Mouse (Mus musculus): ENCODE results near the gene Amn. TPM values are rescaled to one million over a fixed set of nuclear protein-coding genes. Genes with fewer than 3 reads are reported as not detected.

The Amn gene
- total and polyA plus RNA-seq, 2 experiments from 2014 or later, result 0.90 to 7.5 TPM

DNA sequence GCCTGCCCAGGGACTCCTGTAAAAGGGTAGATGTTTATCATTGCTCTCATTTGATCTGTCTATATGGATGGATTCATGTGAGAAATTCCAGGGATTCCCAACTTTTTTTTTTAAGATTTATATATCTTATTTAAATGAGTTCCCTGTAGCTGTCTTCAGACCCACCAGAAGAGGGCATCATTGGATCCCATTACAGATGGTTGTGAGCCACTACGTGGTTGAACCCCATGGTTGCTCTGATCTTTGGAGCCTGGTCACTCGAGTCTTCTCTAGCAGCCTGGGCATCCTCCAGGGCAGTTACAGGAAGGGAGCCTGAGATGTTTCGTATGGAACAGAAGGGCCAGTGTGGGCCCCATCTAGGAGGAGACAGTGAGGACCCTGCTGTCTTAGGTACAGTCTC is 21.8 kb upstream of the Amn start:
- Histone ChIP-seq H3K9ac (replicated peaks; ENCODE audit: low read depth, low read length) (no peak overlapping the region), H3K27ac (ENCODE audit: low read depth) (no peak overlapping the region), H3K4me3 (ENCODE audit: low read depth, low read length) (no peak overlapping the region), H3K4me2 (ENCODE audit: low read depth, low read length) (no peak overlapping the region), H3K4me1 (ENCODE audit: control insufficient read depth, insufficient read depth) (no peaks in the 10 kb centered on the region), H3K27me3 (ENCODE audit: control insufficient read depth, insufficient read depth, low read length) (no peaks in the 10 kb centered on the region), H3K9me3 (replicated peaks; ENCODE audit: control insufficient read depth, low read length) (no peaks in the 10 kb centered on the region), H3K36me3 (replicated peaks; ENCODE audit: control insufficient read depth, insufficient read depth, low read length) (peaks cover 10% of the 10 kb centered on the region; the same call in 1 of the 2 replicates)
- TF ChIP-seq CTCF (IDR thresholded peaks at IDR 0.05; ENCODE audit: low read depth) (no peak), EP300 (IDR thresholded peaks at IDR 0.05; ENCODE audit: low read depth) (no peak)
- DNase-seq (ENCODE audit: low spot score) (no peak), ATAC-seq (ENCODE audit: insufficient read depth, low read depth) (no peak)
- 60% methylated on average over 3 of the region's 3 CpGs for WGBS

DNA sequence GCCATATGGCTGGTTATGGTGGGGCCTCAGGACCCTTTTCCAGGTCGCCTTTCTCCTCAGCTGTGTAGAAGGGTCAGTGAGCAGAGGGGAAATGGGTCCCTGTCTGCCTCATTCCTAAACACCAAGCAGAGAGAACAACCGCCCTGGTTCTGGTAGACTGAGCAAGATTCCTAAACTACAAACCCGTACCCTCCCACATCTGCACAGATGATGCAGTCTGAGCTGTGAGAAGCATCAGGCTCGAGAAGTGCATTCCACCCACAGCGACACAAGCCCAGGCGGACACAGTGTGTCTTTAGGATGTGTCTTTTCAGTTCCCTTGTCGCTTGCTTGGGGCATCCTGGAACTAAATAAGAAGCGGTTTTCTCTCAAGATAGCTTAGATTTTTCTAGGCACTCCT is 20.8 kb upstream of the Amn start:
- Histone ChIP-seq H3K4me2 (ENCODE audit: low read depth, low read length) (no peak overlapping the region), H3K4me3 (ENCODE audit: low read depth, low read length) (no peak overlapping the region), H3K9ac (replicated peaks; ENCODE audit: low read depth, low read length) (no peak overlapping the region), H3K27me3 (ENCODE audit: control insufficient read depth, insufficient read depth, low read length) (no peaks in the 10 kb centered on the region), H3K4me1 (ENCODE audit: control insufficient read depth, insufficient read depth) (no peaks in the 10 kb centered on the region), H3K9me3 (replicated peaks; ENCODE audit: control insufficient read depth, low read length) (no peaks in the 10 kb centered on the region), H3K36me3 (replicated peaks; ENCODE audit: control insufficient read depth, insufficient read depth, low read length) (peaks cover 3% of the 10 kb centered on the region; the same call in 1 of the 2 replicates), H3K27ac (ENCODE audit: low read depth) (no peak overlapping the region)
- ATAC-seq (ENCODE audit: insufficient read depth, low read depth) (no peak), DNase-seq (ENCODE audit: low spot score) (no peak)
- 83% methylated on average over 8 of the region's 8 CpGs for WGBS
- no peak for TF ChIP-seq EP300 (IDR thresholded peaks at IDR 0.05; ENCODE audit: low read depth)
- no peak for TF ChIP-seq CTCF (IDR thresholded peaks at IDR 0.05; ENCODE audit: low read depth)

DNA sequence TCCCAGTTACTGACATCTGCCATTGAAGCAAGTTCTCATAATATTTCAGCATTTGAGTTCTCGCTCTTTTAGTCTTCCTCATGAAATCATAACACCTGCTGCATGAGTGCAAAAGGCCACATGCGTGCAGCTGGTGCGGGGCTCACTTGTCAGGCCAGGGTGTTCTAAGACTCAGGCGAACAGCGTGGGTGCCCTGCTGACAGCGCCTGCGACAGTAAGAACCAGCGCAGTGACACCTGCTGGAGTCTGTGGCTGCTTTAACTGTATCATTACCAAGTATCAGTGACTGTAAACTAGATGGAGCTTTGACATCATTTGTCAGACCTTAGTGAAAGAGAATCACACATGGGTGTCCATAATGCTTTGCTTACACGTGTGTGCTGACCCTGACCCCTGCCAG is 19.7 kb upstream of the Amn start:
- Histone ChIP-seq H3K36me3 (replicated peaks; ENCODE audit: control insufficient read depth, insufficient read depth, low read length) (peaks cover 11% of the 10 kb centered on the region; the same call in 1 of the 2 replicates), H3K9me3 (replicated peaks; ENCODE audit: control insufficient read depth, low read length) (no peaks in the 10 kb centered on the region), H3K9ac (replicated peaks; ENCODE audit: low read depth, low read length) (no peak overlapping the region), H3K4me2 (ENCODE audit: low read depth, low read length) (no peak overlapping the region), H3K4me3 (ENCODE audit: low read depth, low read length) (no peak overlapping the region), H3K4me1 (ENCODE audit: control insufficient read depth, insufficient read depth) (no peaks in the 10 kb centered on the region), H3K27ac (ENCODE audit: low read depth) (no peak overlapping the region), H3K27me3 (ENCODE audit: control insufficient read depth, insufficient read depth, low read length) (no peaks in the 10 kb centered on the region)
- TF ChIP-seq EP300 (IDR thresholded peaks at IDR 0.05; ENCODE audit: low read depth) (no peak), CTCF (IDR thresholded peaks at IDR 0.05; ENCODE audit: low read depth) (peak; percentile 17; the same call in 1 of the 2 replicates)
- 65% methylated on average over 9 of the region's 9 CpGs for WGBS
- no peak for DNase-seq (ENCODE audit: low spot score)
- ATAC-seq (ENCODE audit: insufficient read depth, low read depth), result no peak

DNA sequence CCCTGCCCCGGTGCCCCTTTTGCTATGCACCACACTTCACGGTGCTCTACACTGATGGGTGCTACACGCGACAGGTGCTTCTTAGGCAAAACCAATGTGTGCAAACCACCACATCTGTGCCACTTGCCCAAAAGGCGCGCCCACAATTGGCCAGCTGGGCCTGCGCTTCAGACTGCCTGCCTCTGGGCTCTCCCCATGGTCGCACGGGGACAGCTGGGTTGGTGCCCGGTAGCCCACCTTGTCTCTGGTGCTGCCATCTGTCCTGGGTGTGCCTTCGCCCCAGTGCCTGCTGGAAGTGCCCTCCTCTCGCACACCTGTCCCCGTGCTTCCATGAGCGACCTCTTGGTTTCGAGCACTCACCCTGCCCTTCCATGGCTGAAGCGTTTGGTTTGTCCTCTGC is 7.2 kb upstream of the Amn start:
- Histone ChIP-seq H3K4me2 (ENCODE audit: low read depth, low read length) (no peak overlapping the region), H3K4me1 (ENCODE audit: control insufficient read depth, insufficient read depth) (no peaks in the 10 kb centered on the region), H3K36me3 (replicated peaks; ENCODE audit: control insufficient read depth, insufficient read depth, low read length) (peaks cover 15% of the 10 kb centered on the region), H3K27ac (ENCODE audit: low read depth) (no peak overlapping the region), H3K9me3 (replicated peaks; ENCODE audit: control insufficient read depth, low read length) (no peaks in the 10 kb centered on the region), H3K9ac (replicated peaks; ENCODE audit: low read depth, low read length) (no peak overlapping the region), H3K27me3 (ENCODE audit: control insufficient read depth, insufficient read depth, low read length) (no peaks in the 10 kb centered on the region), H3K4me3 (ENCODE audit: low read depth, low read length) (no peak overlapping the region)
- WGBS, result 96% methylated on average over 16 of the region's 16 CpGs
- DNase-seq (ENCODE audit: low spot score) (no peak), ATAC-seq (ENCODE audit: insufficient read depth, low read depth) (no peak)
- TF ChIP-seq CTCF (IDR thresholded peaks at IDR 0.05; ENCODE audit: low read depth) (no peak), EP300 (IDR thresholded peaks at IDR 0.05; ENCODE audit: low read depth) (no peak)

DNA sequence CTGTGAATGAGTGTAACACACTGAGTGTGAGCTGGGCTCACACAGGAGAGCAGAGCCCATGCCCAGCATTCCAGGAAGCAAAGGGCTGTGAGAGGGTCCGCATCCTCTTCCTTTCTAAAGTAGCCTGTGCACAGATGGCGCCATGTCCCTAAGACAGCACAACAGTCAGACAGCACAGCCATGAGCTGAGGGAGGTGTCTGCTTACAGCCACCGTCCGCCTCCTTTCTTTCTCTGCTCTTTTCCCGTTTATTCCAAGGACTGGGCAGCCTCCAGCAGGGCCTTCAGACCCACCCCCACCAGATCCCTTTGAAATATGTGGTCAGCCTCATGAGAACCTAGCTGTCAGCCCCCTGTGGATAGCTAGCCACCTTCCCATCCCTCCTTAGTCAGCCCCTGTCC is 5.7 kb upstream of the Amn start:
- DNase-seq (ENCODE audit: low spot score), result no peak
- Histone ChIP-seq H3K4me3 (ENCODE audit: low read depth, low read length) (no peak overlapping the region), H3K9ac (replicated peaks; ENCODE audit: low read depth, low read length) (no peak overlapping the region), H3K36me3 (replicated peaks; ENCODE audit: control insufficient read depth, insufficient read depth, low read length) (peaks cover 15% of the 10 kb centered on the region), H3K9me3 (replicated peaks; ENCODE audit: control insufficient read depth, low read length) (no peaks in the 10 kb centered on the region), H3K4me2 (ENCODE audit: low read depth, low read length) (no peak overlapping the region), H3K4me1 (ENCODE audit: control insufficient read depth, insufficient read depth) (no peaks in the 10 kb centered on the region), H3K27me3 (ENCODE audit: control insufficient read depth, insufficient read depth, low read length) (peaks cover 11% of the 10 kb centered on the region), H3K27ac (ENCODE audit: low read depth) (no peak overlapping the region)
- ATAC-seq (ENCODE audit: insufficient read depth, low read depth), result no peak
- WGBS, result 74% methylated on average over 5 of the region's 5 CpGs
- no peak for TF ChIP-seq CTCF (IDR thresholded peaks at IDR 0.05; ENCODE audit: low read depth)
- no peak for TF ChIP-seq EP300 (IDR thresholded peaks at IDR 0.05; ENCODE audit: low read depth)

DNA sequence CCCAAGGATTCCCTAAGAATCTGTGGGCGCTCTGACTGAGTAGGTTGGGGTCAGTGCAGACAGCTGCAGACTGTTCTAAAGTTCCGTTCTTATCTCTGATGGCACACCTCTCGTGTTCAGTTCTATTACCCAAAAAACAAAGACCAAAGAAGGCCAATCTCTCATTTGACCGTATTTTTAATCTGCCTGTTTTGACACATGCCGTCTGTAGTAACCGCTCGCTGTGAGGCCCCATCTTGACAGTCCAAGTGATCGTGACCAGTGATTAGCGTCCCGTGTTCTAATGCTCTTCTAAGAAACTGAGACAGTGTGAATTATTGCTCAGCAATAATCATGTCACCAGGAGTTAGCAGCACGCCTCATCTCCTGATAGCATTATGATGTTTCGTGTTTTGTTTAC is 4.3 kb upstream of the Amn start:
- DNase-seq (ENCODE audit: low spot score), result no peak
- Histone ChIP-seq H3K36me3 (replicated peaks; ENCODE audit: control insufficient read depth, insufficient read depth, low read length) (peaks cover 11% of the 10 kb centered on the region), H3K4me3 (ENCODE audit: low read depth, low read length) (no peak overlapping the region), H3K9ac (replicated peaks; ENCODE audit: low read depth, low read length) (no peak overlapping the region), H3K4me1 (ENCODE audit: control insufficient read depth, insufficient read depth) (no peaks in the 10 kb centered on the region), H3K27me3 (ENCODE audit: control insufficient read depth, insufficient read depth, low read length) (peaks cover 24% of the 10 kb centered on the region), H3K9me3 (replicated peaks; ENCODE audit: control insufficient read depth, low read length) (no peaks in the 10 kb centered on the region), H3K4me2 (ENCODE audit: low read depth, low read length) (no peak overlapping the region), H3K27ac (ENCODE audit: low read depth) (no peak overlapping the region)
- 87% methylated on average over 12 of the region's 12 CpGs for WGBS
- ATAC-seq (ENCODE audit: insufficient read depth, low read depth), result no peak
- no peak for TF ChIP-seq CTCF (IDR thresholded peaks at IDR 0.05; ENCODE audit: low read depth)
- TF ChIP-seq EP300 (IDR thresholded peaks at IDR 0.05; ENCODE audit: low read depth), result no peak

Measured in heart, postnatal 0 days (tissue).